Comparison of ENCODE assay signal across 22 mouse cellular contexts in genomic region chr10:95574994-95575393, GRCm38 (mm10). TPM values are rescaled to one million over a fixed set of nuclear protein-coding genes. Genes with fewer than 3 reads are reported as not detected.
DNase-seq lines count a peak whose midpoint lies in the region; ATAC-seq lines count a peak whose summit lies in the region.
"Had no signal": no experiment of that assay in that cellular context is flagged by ENCODE, and none has a peak within 500 bp of the region (broad histone marks: within the 10 kb centered on the region; RNA-seq: fewer than 3 reads in every experiment).

No protein-coding gene starts in this region.

- intact Hi-C loops in heart, postnatal 25 days (cut with DNase I): no loop called here

- peak; percentile 62 for DNase-seq in heart, adult 11 months
- no peak for DNase-seq in heart, postnatal 25 days (ENCODE audit: low spot score)
- no peak for DNase-seq in liver, embryonic 11.5 days (ENCODE audit: low spot score)
- no peak for DNase-seq in liver
- DNase-seq: adrenal gland, adult 8-10 months; adrenal gland, postnatal 14 days; adrenal gland, postnatal 36 days; B cell, adult 2 months; cerebellum, adult 9-10 months; cerebellum, postnatal 10 days; cerebellum, postnatal 25 days had no signal

- no peaks in the 10 kb centered on the region; the same call in 1 of the 2 replicates for H3K4me1 ChIP-seq in heart, embryonic 12.5 days (replicated peaks)
- H3K4me1 ChIP-seq in heart, embryonic 11.5 days (ENCODE audit: control insufficient read depth, insufficient read depth, low read length): peaks cover 3% of the 10 kb centered on the region; the same call in 1 of the 2 replicates
- 0 out of 2 replicates have a peak, but pooled peaks cover 3% of the 10 kb centered on the region for H3K4me1 ChIP-seq in liver, embryonic 11.5 days (replicated peaks; ENCODE audit: control insufficient read depth, insufficient read depth, low read length)
- H3K4me1 ChIP-seq: embryonic facial prominence, embryonic 12.5 days had no signal

- no peaks in the 10 kb centered on the region for H3K27me3 ChIP-seq in heart, embryonic 12.5 days (replicated peaks)
- H3K27me3 ChIP-seq in heart, embryonic 11.5 days (ENCODE audit: control insufficient read depth, insufficient read depth, low read length): no peaks in the 10 kb centered on the region
- H3K27me3 ChIP-seq in liver, embryonic 11.5 days (replicated peaks; ENCODE audit: control insufficient read depth, insufficient read depth, low read length): no peaks in the 10 kb centered on the region
- H3K27me3 ChIP-seq: CH12.LX; embryonic facial prominence, embryonic 12.5 days; forebrain, embryonic 13.5 days; forebrain, embryonic 15.5 days; Patski had no signal

- H3K36me3 ChIP-seq in heart, embryonic 12.5 days: no peaks in the 10 kb centered on the region
- H3K36me3 ChIP-seq in heart, embryonic 11.5 days (ENCODE audit: control insufficient read depth, insufficient read depth, low read length): no peaks in the 10 kb centered on the region
- H3K36me3 ChIP-seq in liver, embryonic 11.5 days (ENCODE audit: control insufficient read depth, insufficient read depth, low read length): no peaks in the 10 kb centered on the region
- H3K36me3 ChIP-seq: embryonic facial prominence, embryonic 10.5 days; embryonic facial prominence, embryonic 12.5 days; forebrain, embryonic 15.5 days; G1E had no signal

- no peak overlapping the region for H3K27ac ChIP-seq in heart, embryonic 12.5 days (ENCODE audit: poor library complexity, severe bottlenecking)
- no peak overlapping the region for H3K27ac ChIP-seq in heart, embryonic 11.5 days (ENCODE audit: low read depth, low read length)
- no peak overlapping the region for H3K27ac ChIP-seq in liver, embryonic 11.5 days (ENCODE audit: low read depth, low read length)
- H3K27ac ChIP-seq: embryonic facial prominence, embryonic 10.5 days; embryonic facial prominence, embryonic 12.5 days; forebrain, embryonic 13.5 days; forebrain, embryonic 15.5 days had no signal

- no peak overlapping the region for H3K4me2 ChIP-seq in heart, embryonic 12.5 days
- H3K4me2 ChIP-seq in heart, embryonic 11.5 days: no peak overlapping the region
- H3K4me2 ChIP-seq in liver, embryonic 11.5 days: no peak overlapping the region
- H3K4me2 ChIP-seq: embryonic facial prominence, embryonic 12.5 days; forebrain, embryonic 13.5 days; forebrain, embryonic 15.5 days had no signal

- ATAC-seq in heart, embryonic 12.5 days (ENCODE audit: insufficient number of reproducible peaks, low FRiP score): no peak
- peak; percentile 61; the same call in 1 of the 2 replicates for ATAC-seq in heart, embryonic 11.5 days (replicated peaks; ENCODE audit: insufficient number of reproducible peaks, low FRiP score, low TSS enrichment)
- peak; percentile 41; the same call in 1 of the 2 replicates for ATAC-seq in liver, embryonic 11.5 days (replicated peaks; ENCODE audit: low FRiP score)
- ATAC-seq: activated CD4-positive, CD25-positive, alpha-beta regulatory T cell, adult 4 months; CD4-positive, CD25-positive, alpha-beta regulatory T cell, adult 4 months; forebrain, embryonic 13.5 days; forebrain, embryonic 15.5 days; Patski had no signal

- no peaks in the 10 kb centered on the region for H3K9me3 ChIP-seq in heart, embryonic 12.5 days (replicated peaks)
- no peaks in the 10 kb centered on the region for H3K9me3 ChIP-seq in heart, embryonic 11.5 days (replicated peaks; ENCODE audit: control insufficient read depth, low read length)
- H3K9me3 ChIP-seq in liver, embryonic 11.5 days (ENCODE audit: control insufficient read depth, low read length): no peaks in the 10 kb centered on the region
- H3K9me3 ChIP-seq: embryonic facial prominence, embryonic 10.5 days; embryonic facial prominence, embryonic 12.5 days; forebrain, embryonic 13.5 days; forebrain, embryonic 15.5 days; G1E had no signal

- H3K4me3 ChIP-seq in heart, embryonic 12.5 days: no peak overlapping the region
- no peak overlapping the region for H3K4me3 ChIP-seq in heart, embryonic 11.5 days (ENCODE audit: low read depth, low read length)
- H3K4me3 ChIP-seq in liver, embryonic 11.5 days (ENCODE audit: low read depth, low read length): no peak overlapping the region
- H3K4me3 ChIP-seq: embryonic facial prominence, embryonic 10.5 days; embryonic facial prominence, embryonic 12.5 days; forebrain, embryonic 13.5 days; forebrain, embryonic 15.5 days had no signal

- WGBS in heart, embryonic 12.5 days: 50% methylated on average over 4 of the region's 4 CpGs
- 52% methylated on average over 4 of the region's 4 CpGs for WGBS in heart, embryonic 11.5 days (ENCODE audit: insufficient replicate concordance)
- 33% methylated on average over 4 of the region's 4 CpGs for WGBS in liver, embryonic 11.5 days

- no peak overlapping the region for H3K9ac ChIP-seq in heart, embryonic 12.5 days
- H3K9ac ChIP-seq in heart, embryonic 11.5 days (ENCODE audit: low read depth, low read length): no peak overlapping the region
- H3K9ac ChIP-seq in liver, embryonic 11.5 days (ENCODE audit: low read depth, low read length): no peak overlapping the region
- H3K9ac ChIP-seq: embryonic facial prominence, embryonic 12.5 days; forebrain, embryonic 13.5 days; forebrain, embryonic 15.5 days had no signal

RNA-seq across cellular contexts. Expression of gene Nudt4, which starts 11.0 kb away (rescaled TPM):
- polyA plus RNA-seq in heart, embryonic 12.5 days (2016; fragmentation: Nextera tagmentation; extraction: Ambion mirVana): 152 and 155 TPM in 2 replicates
- 134 and 147 TPM in 2 replicates for polyA plus RNA-seq in heart, embryonic 11.5 days (2014; fragmentation: Nextera tagmentation; extraction: Ambion mirVana)
- total RNA-seq in heart, postnatal 25 days (2021): 100 to 1,000 TPM; 263 to 282 TPM
- 95.8 and 97.9 TPM in 2 replicates for polyA plus RNA-seq in liver, embryonic 11.5 days (2014; fragmentation: Nextera tagmentation; extraction: Ambion mirVana)
